Mouse (Mus musculus) neural tube, postnatal 0 days (tissue): ENCODE results near the gene Adam22. TPM values are rescaled to one million over a fixed set of nuclear protein-coding genes. Genes with fewer than 3 reads are reported as not detected.

Experiments
- microRNA-seq: library from miRNA; unstranded; fragments of <30 nt; microRNA quantifications from one replicate; pipeline ENCODE4, GENCODE M21; 2016
- polyA plus RNA-seq: library from polyadenylated mRNA; unstranded; fragments of >200 nt; fragmentation: Nextera tagmentation; extraction: Ambion mirVana; gene quantifications from 2 replicates; pipeline ENCODE4 v1.2.1, GENCODE M21; 2015

Adam22 gene
- polyA plus RNA-seq = 49.6 and 50.3 TPM in 2 replicates

GRCm38 (mm10) chr5:8367614-8368327, at the start of gene Adam22:
Gene Adam22, minus strand, starts transcription at chr5:8368160.

DNA sequence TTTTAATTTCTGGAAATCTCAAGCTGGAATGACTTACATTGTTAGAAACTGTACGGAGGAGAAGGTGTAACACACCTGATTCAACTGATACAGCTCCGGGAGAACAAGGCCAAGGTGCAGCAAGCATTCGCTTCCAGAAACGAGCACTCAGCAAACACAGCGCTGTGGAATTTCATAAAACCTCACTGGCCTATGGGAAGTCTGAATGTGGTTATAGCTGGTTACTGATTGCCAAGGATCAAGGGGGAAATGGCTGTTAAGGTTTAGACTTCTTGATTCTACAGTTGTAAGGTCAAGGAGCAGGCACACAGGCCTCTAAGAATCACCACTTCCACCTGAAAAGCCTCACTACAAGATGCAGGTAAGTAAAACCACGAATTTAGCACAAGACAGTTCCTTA, 322.1 kb downstream of the Adam22 start, which contains the start of gene Sri:
Gene Sri, plus strand, starts transcription at position 224 of the 400 bp plus-strand sequence.

Small RNAs within 50 kb of the gene (microRNA-seq; reads per million reads assigned to microRNA genes)
- not detected for gene Gm24196

Other genes with a start within 250 kb of the Adam22 start
- 4.8 and 5.3 TPM in 2 replicates for gene Dbf4, start 54.6 kb upstream of the Adam22 start, polyA plus RNA-seq
- gene Slc25a40, start 54.7 kb upstream of the Adam22 start, polyA plus RNA-seq = 9.8 and 10.6 TPM in 2 replicates